Mouse (Mus musculus) cerebellum, postnatal 4 days (tissue): ENCODE data around the gene Adtrp.
A peak's percentile ranks its signal among the peaks of the same experiment; 100 is the strongest.

Experiments used
- DNase-seq, 2 experiments: peaks; one replicate each; pipeline ENCODE4 v3.0.0; 2022; ENCODE audit warnings: low spot score in 2 of 2, mixed read lengths in 1 of 2

Adtrp gene

GRCm38 (mm10) chr13:41828296-41828754, 19.2 kb downstream of the Adtrp start:
- DNase-seq, result no peak

GRCm38 (mm10) chr13:41827581-41827980, 19.9 kb downstream of the Adtrp start:
- no peak for DNase-seq

- no peak for DNase-seq
These were observed 22.0 kb downstream of the Adtrp start for GRCm38 (mm10) chr13:41825379-41825966.

- no peak for DNase-seq
These were observed 24.4 kb downstream of the Adtrp start for GRCm38 (mm10) chr13:41823077-41823476.

- no peak for DNase-seq
These were observed 24.9 kb downstream of the Adtrp start for GRCm38 (mm10) chr13:41822617-41823016.

- no peak for DNase-seq
These were observed 25.4 kb downstream of the Adtrp start for GRCm38 (mm10) chr13:41822091-41822490.

- no peak for DNase-seq
These were observed 26.5 kb downstream of the Adtrp start for GRCm38 (mm10) chr13:41820947-41821346.

GRCm38 (mm10) chr13:41819918-41820317, 27.6 kb downstream of the Adtrp start:
- DNase-seq, result no peak

- DNase-seq, result no peak
These were observed 28.0 kb downstream of the Adtrp start for GRCm38 (mm10) chr13:41819484-41819883.

- no peak for DNase-seq
These were observed 29.9 kb downstream of the Adtrp start for GRCm38 (mm10) chr13:41817583-41817982.

- DNase-seq, result no peak
These were observed 30.8 kb downstream of the Adtrp start for GRCm38 (mm10) chr13:41816643-41817042.

- DNase-seq, result no peak
These were observed 36.7 kb downstream of the Adtrp start for GRCm38 (mm10) chr13:41810776-41811175.

GRCm38 (mm10) chr13:41807815-41808214, 39.7 kb downstream of the Adtrp start:
- DNase-seq, result no peak

- no peak for DNase-seq
These were observed 40.2 kb downstream of the Adtrp start for GRCm38 (mm10) chr13:41807300-41807699.

GRCm38 (mm10) chr13:41805138-41805820, 42.2 kb downstream of the Adtrp start:
- DNase-seq, result no peak

GRCm38 (mm10) chr13:41803656-41804265, 43.7 kb downstream of the Adtrp start:
- DNase-seq, result no peak

GRCm38 (mm10) chr13:41801177-41801636, 46.3 kb downstream of the Adtrp start:
- DNase-seq, result peak in 1 of 2 experiments; percentile 37

GRCm38 (mm10) chr13:41792849-41793248, 54.6 kb downstream of the Adtrp start:
- no peak for DNase-seq

GRCm38 (mm10) chr13:41787863-41788536, 59.5 kb downstream of the Adtrp start:
- no peak for DNase-seq

GRCm38 (mm10) chr13:41786640-41787039, 60.8 kb downstream of the Adtrp start:
- DNase-seq, result no peak

- no peak for DNase-seq
These were observed 62.4 kb downstream of the Adtrp start for GRCm38 (mm10) chr13:41784889-41785701.
